Mouse (Mus musculus): ENCODE measurements around the gene Lpcat4. TPM values are rescaled to one million over a fixed set of nuclear protein-coding genes. Genes with fewer than 3 reads are reported as not detected.

Lpcat4 gene
- polyA plus RNA-seq, 1 experiment: 231 TPM

- DNase-seq: no peak
- no peak for TF ChIP-seq POLR2A (IDR thresholded peaks at IDR 0.05; ENCODE audit: borderline replicate concordance, insufficient read depth, low read length)
- no peak for TF ChIP-seq CTCF (IDR thresholded peaks at IDR 0.05; ENCODE audit: borderline replicate concordance, insufficient read depth, low read depth, low read length)
- WGBS: 28% methylated on average over 4 of the region's 4 CpGs
- H3K27me3 ChIP-seq (ENCODE audit: control insufficient read depth, insufficient read depth, low read length): no peaks in the 10 kb centered on the region
- peak overlapping the region; percentile 64 for H3K4me3 ChIP-seq (replicated peaks; ENCODE audit: insufficient read depth, low read depth, low read length)
- no peaks in the 10 kb centered on the region; the same call in 1 of the 2 replicates for H3K4me1 ChIP-seq (ENCODE audit: control insufficient read depth, insufficient read depth, low read length)
- no peak overlapping the region for H3K27ac ChIP-seq (ENCODE audit: insufficient read depth, low read length)
These were observed 23.6 kb downstream of the Lpcat4 start for GRCm38 (mm10) chr2:112262779-112263295.

GRCm38 (mm10) chr2:112264364-112264763 is 25.1 kb downstream of the Lpcat4 start:
- Histone ChIP-seq H3K4me3 (replicated peaks; ENCODE audit: insufficient read depth, low read depth, low read length) (no peak overlapping the region), H3K27ac (ENCODE audit: insufficient read depth, low read length) (no peak overlapping the region), H3K4me1 (ENCODE audit: control insufficient read depth, insufficient read depth, low read length) (no peaks in the 10 kb centered on the region; the same call in 1 of the 2 replicates), H3K27me3 (ENCODE audit: control insufficient read depth, insufficient read depth, low read length) (no peaks in the 10 kb centered on the region)
- TF ChIP-seq POLR2A (IDR thresholded peaks at IDR 0.05; ENCODE audit: borderline replicate concordance, insufficient read depth, low read length): no peak
- TF ChIP-seq CTCF (IDR thresholded peaks at IDR 0.05; ENCODE audit: borderline replicate concordance, insufficient read depth, low read depth, low read length): no peak
- DNase-seq: no peak
- 79% methylated on average over 4 of the region's 4 CpGs for WGBS

DNA sequence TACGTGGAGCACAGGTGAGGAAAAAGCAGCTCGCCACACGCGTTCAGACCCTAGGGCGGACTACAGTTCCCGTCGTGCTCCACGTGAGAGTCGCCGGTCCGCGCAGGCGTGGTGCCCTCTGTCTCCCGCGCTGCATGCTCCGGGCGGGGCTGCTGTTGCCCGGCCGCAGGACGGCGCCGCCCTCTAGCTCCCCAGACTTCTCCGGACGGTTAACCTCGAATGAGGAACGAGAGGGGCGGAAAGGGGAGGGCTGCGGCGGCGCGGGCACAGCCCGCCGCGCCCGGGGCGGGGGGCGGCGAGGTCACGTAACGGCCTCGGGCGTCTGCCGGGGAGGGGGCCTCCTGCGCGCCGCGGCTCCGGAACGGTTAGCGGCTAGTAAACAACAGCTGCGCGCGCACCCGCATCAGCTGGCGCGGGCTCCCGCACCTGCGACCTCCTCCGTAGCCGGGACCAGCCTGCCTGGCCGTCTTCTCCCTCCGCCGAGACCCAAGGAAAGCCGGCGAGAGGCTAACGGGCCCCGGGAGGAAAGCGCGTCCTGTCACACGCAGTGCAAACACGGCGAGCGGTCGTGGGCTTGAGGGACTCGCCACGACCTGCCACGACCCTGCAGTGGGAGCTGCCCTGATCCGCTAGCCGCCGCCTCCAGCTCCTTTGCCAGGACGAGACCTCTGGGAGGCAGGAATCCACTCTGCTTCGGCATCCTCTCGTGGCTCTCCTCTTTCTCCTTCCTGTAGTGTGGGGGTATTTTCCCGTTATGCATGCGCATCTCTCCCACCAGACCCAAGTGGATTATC is 26.4 kb downstream of the Lpcat4 start, which contains the start of gene Slc12a6:
Slc12a6 (plus strand) TSS at position 378 of the 794 bp plus-strand sequence.
- no peaks in the 10 kb centered on the region; the same call in 1 of the 2 replicates for H3K4me1 ChIP-seq (ENCODE audit: control insufficient read depth, insufficient read depth, low read length)
- no peaks in the 10 kb centered on the region for H3K27me3 ChIP-seq (ENCODE audit: control insufficient read depth, insufficient read depth, low read length)
- peak within 1 kb of the TSS; percentile 76 for H3K4me3 ChIP-seq (replicated peaks; ENCODE audit: insufficient read depth, low read depth, low read length)
- H3K27ac ChIP-seq (ENCODE audit: insufficient read depth, low read length): peak within 1 kb of the TSS; percentile 73
- TF ChIP-seq POLR2A (IDR thresholded peaks at IDR 0.05; ENCODE audit: borderline replicate concordance, insufficient read depth, low read length): peak; percentile 58; the same call in 1 of the 2 replicates
- no peak for TF ChIP-seq CTCF (IDR thresholded peaks at IDR 0.05; ENCODE audit: borderline replicate concordance, insufficient read depth, low read depth, low read length)
- under 1% methylated on average over 73 of the region's 85 CpGs for WGBS
- peak; percentile 94 for DNase-seq

DNA sequence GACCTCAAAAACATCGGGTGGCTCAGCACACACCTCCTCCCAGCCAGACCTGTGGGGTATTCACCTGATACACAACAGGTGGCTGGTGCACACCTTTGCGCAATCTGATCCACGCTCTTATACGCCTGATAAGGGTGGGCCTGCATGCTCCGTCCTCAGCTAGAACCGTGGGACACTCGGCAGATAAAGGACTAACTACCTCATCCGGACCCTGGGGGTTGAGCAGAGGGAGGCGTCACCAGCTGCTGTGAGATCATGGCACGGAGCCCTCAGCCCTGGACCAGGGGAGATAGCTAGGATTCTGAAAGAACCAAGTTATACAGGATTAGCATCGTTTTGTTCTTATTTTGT is 26.9 kb downstream of the Lpcat4 start, which contains the start of gene Gm21985:
Gm21985 (plus strand) TSS at position 73 of the 351 bp plus-strand sequence.
- H3K27ac ChIP-seq (ENCODE audit: insufficient read depth, low read length): peak within 1 kb of the TSS; percentile 73
- TF ChIP-seq CTCF (IDR thresholded peaks at IDR 0.05; ENCODE audit: borderline replicate concordance, insufficient read depth, low read depth, low read length) (no peak), POLR2A (IDR thresholded peaks at IDR 0.05; ENCODE audit: borderline replicate concordance, insufficient read depth, low read length) (no peak)
- no peaks in the 10 kb centered on the region for H3K27me3 ChIP-seq (ENCODE audit: control insufficient read depth, insufficient read depth, low read length)
- no peaks in the 10 kb centered on the region; the same call in 1 of the 2 replicates for H3K4me1 ChIP-seq (ENCODE audit: control insufficient read depth, insufficient read depth, low read length)
- WGBS: under 1% methylated on average over 11 of the region's 11 CpGs
- peak within 1 kb of the TSS; percentile 76 for H3K4me3 ChIP-seq (replicated peaks; ENCODE audit: insufficient read depth, low read depth, low read length)
- DNase-seq: peak in 1 of 2 experiments; percentile 57

DNA sequence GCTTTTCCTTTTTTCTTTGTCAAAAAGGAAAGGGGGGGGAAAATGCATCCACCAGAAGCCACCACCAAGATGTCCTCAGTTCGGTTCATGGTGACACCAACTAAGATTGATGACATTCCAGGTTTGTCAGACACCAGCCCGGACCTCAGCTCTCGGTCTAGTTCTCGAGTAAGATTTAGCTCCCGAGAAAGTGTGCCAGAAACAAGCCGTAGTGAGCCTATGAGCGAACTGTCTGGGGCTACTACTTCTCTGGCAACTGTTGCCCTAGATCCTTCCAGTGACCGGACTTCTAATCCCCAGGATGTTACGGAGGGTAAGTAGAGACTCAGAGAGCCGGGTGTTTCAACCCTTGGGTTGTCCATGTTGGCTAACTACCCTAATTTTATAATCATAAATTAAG is 27.5 kb downstream of the Lpcat4 start:
- TF ChIP-seq POLR2A (IDR thresholded peaks at IDR 0.05; ENCODE audit: borderline replicate concordance, insufficient read depth, low read length) (no peak), CTCF (IDR thresholded peaks at IDR 0.05; ENCODE audit: borderline replicate concordance, insufficient read depth, low read depth, low read length) (no peak)
- peak; percentile 46 to 49 for DNase-seq
- Histone ChIP-seq H3K27me3 (ENCODE audit: control insufficient read depth, insufficient read depth, low read length) (no peaks in the 10 kb centered on the region), H3K27ac (ENCODE audit: insufficient read depth, low read length) (peak overlapping the region; percentile 46; the same call in 1 of the 2 replicates), H3K4me1 (ENCODE audit: control insufficient read depth, insufficient read depth, low read length) (no peaks in the 10 kb centered on the region; the same call in 1 of the 2 replicates), H3K4me3 (replicated peaks; ENCODE audit: insufficient read depth, low read depth, low read length) (peak overlapping the region; percentile 67)
- under 1% methylated on average over 10 of the region's 10 CpGs for WGBS

GRCm38 (mm10) chr2:112267547-112268269 is 28.4 kb downstream of the Lpcat4 start:
- 66% methylated on average over 8 of the region's 8 CpGs for WGBS
- no peak overlapping the region for H3K27ac ChIP-seq (ENCODE audit: insufficient read depth, low read length)
- no peak for DNase-seq
- TF ChIP-seq POLR2A (IDR thresholded peaks at IDR 0.05; ENCODE audit: borderline replicate concordance, insufficient read depth, low read length) (no peak), CTCF (IDR thresholded peaks at IDR 0.05; ENCODE audit: borderline replicate concordance, insufficient read depth, low read depth, low read length) (no peak)
- peak overlapping the region; percentile 10 for H3K4me3 ChIP-seq (replicated peaks; ENCODE audit: insufficient read depth, low read depth, low read length)
- peaks cover under 1% of the 10 kb centered on the region; the same call in 1 of the 2 replicates for H3K4me1 ChIP-seq (ENCODE audit: control insufficient read depth, insufficient read depth, low read length)
- H3K27me3 ChIP-seq (ENCODE audit: control insufficient read depth, insufficient read depth, low read length): no peaks in the 10 kb centered on the region

DNA sequence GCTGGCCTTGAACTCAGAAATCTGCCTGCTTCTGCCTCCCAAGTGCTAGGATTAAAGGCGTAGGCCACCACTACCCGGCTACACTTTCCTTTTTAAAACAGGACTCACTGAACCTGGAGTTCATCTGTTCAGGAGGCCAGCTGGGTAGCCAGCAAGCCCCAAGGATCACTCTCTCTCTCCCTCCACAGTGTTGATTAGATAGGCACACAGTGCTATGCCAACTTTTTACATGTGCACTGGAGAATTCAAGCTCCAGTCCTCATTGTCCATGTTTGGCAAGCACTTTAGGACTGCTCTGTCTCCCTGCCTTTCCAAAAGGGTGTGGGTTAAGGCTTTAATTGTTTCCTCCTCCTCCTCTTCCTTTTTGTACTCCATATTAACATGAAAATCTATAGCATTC is 30.7 kb downstream of the Lpcat4 start:
- DNase-seq: no peak
- TF ChIP-seq CTCF (IDR thresholded peaks at IDR 0.05; ENCODE audit: borderline replicate concordance, insufficient read depth, low read depth, low read length): no peak
- TF ChIP-seq POLR2A (IDR thresholded peaks at IDR 0.05; ENCODE audit: borderline replicate concordance, insufficient read depth, low read length): no peak
- no peak overlapping the region for H3K4me3 ChIP-seq (replicated peaks; ENCODE audit: insufficient read depth, low read depth, low read length)
- 63% methylated on average over 2 of the region's 2 CpGs for WGBS
- H3K27ac ChIP-seq (ENCODE audit: insufficient read depth, low read length): no peak overlapping the region
- H3K27me3 ChIP-seq (ENCODE audit: control insufficient read depth, insufficient read depth, low read length): no peaks in the 10 kb centered on the region
- H3K4me1 ChIP-seq (ENCODE audit: control insufficient read depth, insufficient read depth, low read length): peaks cover 5% of the 10 kb centered on the region
